Mouse (Mus musculus): Measurements from ENCODE around the gene Zc3h14.

Zc3h14 gene

GRCm38 (mm10) chr12:98746746-98747379, at the start of gene Zc3h14:
Gene Zc3h14 (plus strand): TSS chr12:98746964.
- peak; percentile 83 to 90 for DNase-seq (ENCODE audit: low spot score in 2 of 2)

GRCm38 (mm10) chr12:98697202-98697601, 49.6 kb upstream of the Zc3h14 start:
- DNase-seq (ENCODE audit: low spot score in 2 of 2): no peak

GRCm38 (mm10) chr12:98701564-98701963, 45.2 kb upstream of the Zc3h14 start:
- DNase-seq (ENCODE audit: low spot score in 2 of 2): no peak

- no peak for DNase-seq (ENCODE audit: low spot score in 2 of 2)
Measured at GRCm38 (mm10) chr12:98703554-98703953, 43.2 kb upstream of the Zc3h14 start.

GRCm38 (mm10) chr12:98703961-98704360, 42.8 kb upstream of the Zc3h14 start:
- no peak for DNase-seq (ENCODE audit: low spot score in 2 of 2)

DNA sequence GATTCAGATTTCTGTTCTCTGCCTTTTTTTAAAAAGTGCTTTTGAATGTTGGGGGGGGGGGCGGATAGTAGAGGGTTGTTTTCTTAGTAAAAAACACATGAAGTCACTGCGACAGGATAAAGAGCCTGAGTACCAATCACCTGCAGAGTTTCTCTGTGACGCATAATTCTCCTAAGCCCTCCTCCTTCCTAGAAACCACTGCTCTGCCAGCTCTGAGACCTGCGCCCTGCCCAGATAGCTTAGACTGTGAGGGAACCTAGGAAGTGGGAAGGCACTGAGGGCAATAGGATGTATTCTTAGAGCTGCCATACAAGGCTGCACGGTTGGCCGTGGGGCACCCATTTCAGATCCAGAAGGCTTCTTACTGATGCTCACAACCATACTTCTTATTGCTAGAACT, 33.9 kb upstream of the Zc3h14 start:
- DNase-seq (ENCODE audit: low spot score in 2 of 2): no peak

DNA sequence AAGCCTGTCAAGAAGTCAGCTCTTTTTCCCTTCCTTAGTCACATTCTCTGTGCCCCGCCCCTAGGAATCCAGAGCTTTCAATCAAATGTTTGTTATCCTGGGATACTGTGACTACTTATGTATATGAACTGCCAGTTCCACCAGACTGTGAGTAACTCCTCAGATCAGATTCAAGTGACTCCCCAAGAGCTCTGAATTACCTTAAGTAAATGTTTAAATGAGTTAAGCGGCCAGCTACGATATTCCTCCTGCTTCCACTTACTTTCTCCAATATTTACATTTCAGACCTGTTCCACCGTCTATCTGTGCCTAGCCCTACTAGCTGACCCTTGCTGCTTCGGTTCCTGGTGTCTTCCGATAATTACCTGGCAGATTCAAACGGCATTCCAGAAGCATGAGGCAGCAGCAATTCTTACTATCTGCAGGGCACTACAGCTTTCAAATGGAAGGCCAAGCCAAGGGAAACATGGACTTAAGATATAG, 33.1 kb upstream of the Zc3h14 start:
- DNase-seq (ENCODE audit: low spot score in 2 of 2): no peak

GRCm38 (mm10) chr12:98714757-98715156, 32.0 kb upstream of the Zc3h14 start:
- peak in 1 of 2 experiments; percentile 10 for DNase-seq (ENCODE audit: low spot score in 2 of 2)

- DNase-seq (ENCODE audit: low spot score in 2 of 2): no peak
Measured at GRCm38 (mm10) chr12:98716142-98716541, 30.6 kb upstream of the Zc3h14 start.

GRCm38 (mm10) chr12:98720628-98721027, 26.1 kb upstream of the Zc3h14 start:
- no peak for DNase-seq (ENCODE audit: low spot score in 2 of 2)

GRCm38 (mm10) chr12:98721030-98721429, 25.7 kb upstream of the Zc3h14 start:
- DNase-seq (ENCODE audit: low spot score in 2 of 2): no peak

GRCm38 (mm10) chr12:98724224-98724623, 22.5 kb upstream of the Zc3h14 start:
- no peak for DNase-seq (ENCODE audit: low spot score in 2 of 2)

GRCm38 (mm10) chr12:98724976-98725375, 21.8 kb upstream of the Zc3h14 start:
- no peak for DNase-seq (ENCODE audit: low spot score in 2 of 2)

- DNase-seq (ENCODE audit: low spot score in 2 of 2): no peak
Measured at GRCm38 (mm10) chr12:98726078-98726477, 20.7 kb upstream of the Zc3h14 start.

GRCm38 (mm10) chr12:98727186-98727585, 19.6 kb upstream of the Zc3h14 start:
- no peak for DNase-seq (ENCODE audit: low spot score in 2 of 2)

GRCm38 (mm10) chr12:98730682-98731081, 16.1 kb upstream of the Zc3h14 start:
- no peak for DNase-seq (ENCODE audit: low spot score in 2 of 2)

DNA sequence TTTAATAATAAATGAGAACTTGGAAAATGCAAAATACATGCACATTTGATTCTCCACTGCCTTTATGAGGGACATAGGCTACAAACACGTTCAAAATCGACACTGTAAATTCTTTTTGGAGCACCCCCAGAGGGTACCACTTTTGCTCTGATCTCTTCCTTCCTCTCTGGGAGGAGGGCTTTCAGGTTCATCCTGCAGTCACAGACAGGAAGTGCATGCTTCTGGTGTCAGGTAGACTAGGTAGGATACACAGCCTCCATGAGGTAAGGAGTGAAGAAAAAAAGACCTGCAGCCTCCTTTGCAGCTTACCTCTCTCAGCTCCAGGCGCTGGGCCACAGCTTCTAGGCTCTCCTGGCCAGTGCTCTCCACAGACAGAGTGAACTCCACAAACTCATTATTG, 13.6 kb upstream of the Zc3h14 start:
- DNase-seq (ENCODE audit: low spot score in 2 of 2): no peak

DNA sequence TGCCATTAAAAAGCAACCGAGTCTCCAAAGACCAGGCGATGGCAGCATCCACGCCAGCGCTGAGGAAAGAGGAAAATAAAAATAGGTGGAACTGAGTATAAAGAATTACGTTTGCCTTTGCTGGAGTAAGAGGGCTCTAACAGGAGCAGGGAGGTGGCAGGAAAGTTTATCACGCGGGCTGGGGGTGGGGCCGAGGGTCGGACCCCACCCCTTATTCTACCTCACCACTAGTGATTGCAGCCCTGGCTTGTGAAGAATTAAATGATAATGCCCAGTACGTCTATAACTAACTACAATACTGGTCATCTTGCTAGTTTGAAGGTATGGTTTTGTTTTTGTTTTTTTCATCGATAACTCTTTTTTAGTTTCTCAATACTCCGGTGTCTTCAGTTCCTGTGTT, 13.0 kb upstream of the Zc3h14 start:
- no peak for DNase-seq (ENCODE audit: low spot score in 2 of 2)

DNA sequence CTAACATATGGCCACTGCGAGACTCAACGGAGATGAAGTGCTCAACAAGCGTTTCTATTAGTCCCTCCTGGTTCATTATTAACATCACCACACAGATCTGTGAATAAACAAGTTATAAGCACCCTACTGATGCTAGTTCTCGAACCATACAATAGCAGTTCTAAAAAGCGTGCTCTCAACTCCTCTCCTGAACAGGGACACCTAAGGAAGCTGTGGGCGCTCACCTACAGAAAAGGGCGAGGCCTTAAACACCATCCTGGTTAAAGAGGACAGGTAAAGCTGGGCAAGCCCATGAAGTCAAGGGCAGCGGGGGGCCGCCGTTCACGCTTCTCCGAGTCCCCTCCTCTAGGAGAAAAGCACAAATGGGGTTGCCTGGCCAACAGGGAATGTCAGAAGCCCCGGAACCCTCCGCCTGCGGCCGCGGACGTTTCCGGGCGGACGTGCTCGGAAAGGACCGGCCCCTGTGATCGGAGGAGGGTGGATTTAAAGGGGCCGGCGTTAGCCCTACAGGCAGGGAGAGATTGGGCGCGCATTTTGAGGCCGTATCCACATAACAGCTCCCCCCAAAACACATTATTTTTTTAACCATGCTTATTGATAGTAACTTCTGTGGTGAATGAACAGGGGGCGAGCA, 12.4 kb upstream of the Zc3h14 start:
- DNase-seq (ENCODE audit: low spot score in 2 of 2): peak; percentile 79 to 82

- no peak for DNase-seq (ENCODE audit: low spot score in 2 of 2)
Measured at GRCm38 (mm10) chr12:98734880-98735801, 11.6 kb upstream of the Zc3h14 start.

- peak; percentile 58 to 62 for DNase-seq (ENCODE audit: low spot score in 2 of 2)
Measured at GRCm38 (mm10) chr12:98736951-98737800, 9.6 kb upstream of the Zc3h14 start, which contains the start of gene Ptpn21. Gene Ptpn21 (minus strand): TSS chr12:98737405.

All from urinary bladder, postnatal 36 days (tissue).